Mouse (Mus musculus) CD8-positive naive resting alpha-beta T cell, adult 57 days (primary cell): ENCODE measurements around the gene Ramp2. TPM values are rescaled to one million over a fixed set of nuclear protein-coding genes. Genes with fewer than 3 reads are reported as not detected.

ENCODE experiments used
- total RNA-seq: library from RNA; stranded (reverse); gene quantifications from one replicate; pipeline ENCODE4 v1.2.4, GENCODE M21; 2023

The Ramp2 gene
- 0.40 TPM for total RNA-seq

GRCm38 (mm10) chr11:101245855-101246701, at the start of gene Ramp2:
Gene Ramp2 (plus strand): TSS chr11:101246028.

GRCm38 (mm10) chr11:101226065-101226701, 19.6 kb upstream of the Ramp2 start, which contains the start of gene Ezh1:
Gene Ezh1 (minus strand): TSS chr11:101226463.

GRCm38 (mm10) chr11:101253613-101254389, 8.0 kb downstream of the Ramp2 start, which contains the start of gene Vps25:
Gene Vps25 (plus strand): TSS chr11:101253707.

GRCm38 (mm10) chr11:101259948-101260825, 14.4 kb downstream of the Ramp2 start, which contains the start of gene Wnk4:
Gene Wnk4 (plus strand): TSS chr11:101260567.

DNA sequence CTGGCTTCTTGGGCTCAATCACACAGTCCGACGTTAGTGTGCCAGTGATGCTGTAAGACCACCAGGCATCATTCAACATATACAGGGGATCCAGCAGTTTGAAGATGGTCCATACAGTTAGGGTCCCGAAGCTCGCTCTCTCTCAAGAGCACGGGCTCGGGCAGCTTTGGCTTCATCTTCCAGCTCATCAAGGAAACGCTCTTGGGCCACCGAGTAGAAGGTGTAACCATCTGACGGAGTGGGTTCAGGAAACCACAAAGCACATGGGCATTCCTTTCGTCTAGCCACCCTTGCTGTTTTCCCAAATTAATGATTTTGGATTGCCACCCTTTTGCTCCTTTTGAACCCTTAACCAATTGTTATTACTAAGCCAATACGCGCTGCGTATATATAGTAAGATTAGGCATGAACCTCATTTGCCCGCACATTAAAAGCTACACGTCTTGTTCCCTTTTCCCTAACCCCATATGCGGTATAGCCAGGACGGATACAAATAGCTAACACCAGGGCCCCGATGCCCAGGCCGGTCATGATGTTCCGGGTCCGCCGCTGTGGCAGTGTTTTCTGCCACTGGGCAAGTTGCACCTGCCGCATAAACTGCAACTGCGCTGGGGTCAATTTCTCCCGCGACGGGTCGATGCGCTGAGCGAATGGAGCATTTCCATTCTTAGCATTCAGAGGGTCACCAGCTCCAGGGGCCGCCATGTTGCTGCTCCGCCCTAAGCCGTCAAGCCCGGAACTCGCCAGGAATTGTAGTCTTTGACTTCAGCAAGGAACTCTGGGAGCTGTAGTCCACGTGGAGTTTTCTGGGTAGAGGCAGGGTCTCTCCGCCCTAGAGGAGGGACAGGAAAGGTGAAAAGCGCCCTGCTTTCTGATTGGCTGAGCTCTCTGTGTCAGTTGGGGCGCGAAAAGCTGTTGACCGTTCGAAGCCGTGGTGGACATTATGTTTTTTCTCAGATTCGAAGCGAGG, 32.7 kb downstream of the Ramp2 start, which contains the start of the genes Cntd1 and Coa3:
Gene Cntd1 (plus strand): TSS at position 790 of the 970 bp plus-strand sequence.
Gene Coa3 (minus strand): TSS at position 892 of the 970 bp plus-strand sequence.

GRCm38 (mm10) chr11:101302004-101302798, 56.4 kb downstream of the Ramp2 start, which contains the start of gene Becn1:
Gene Becn1 (minus strand): TSS chr11:101302286.

Other genes with a start within 250 kb of the Ramp2 start
- gene Atp6v0a1, start 236.6 kb upstream of the Ramp2 start, total RNA-seq = 8.4 TPM
- 10.8 TPM for gene Naglu, start 176.0 kb upstream of the Ramp2 start, total RNA-seq
- gene Hsd17b1, start 167.6 kb upstream of the Ramp2 start, total RNA-seq = 1.3 TPM
- 12.5 TPM for gene Coasy, start 163.5 kb upstream of the Ramp2 start, total RNA-seq
- 43.0 TPM for gene Mlx, start 158.8 kb upstream of the Ramp2 start, total RNA-seq
- gene Psmc3ip, start 150.6 kb upstream of the Ramp2 start, total RNA-seq = 3.8 TPM
- gene Retreg3, start 126.1 kb upstream of the Ramp2 start, total RNA-seq = 78.7 TPM
- gene Tubg1, start 126.1 kb upstream of the Ramp2 start, total RNA-seq = 14.5 TPM
- 2.5 TPM for gene Tubg2, start 90.1 kb upstream of the Ramp2 start, total RNA-seq
- gene Cntnap1, start 75.5 kb upstream of the Ramp2 start, total RNA-seq = not detected
- gene Plekhh3, start 74.7 kb upstream of the Ramp2 start, total RNA-seq = 0.28 TPM
- gene Ccr10, start 70.6 kb upstream of the Ramp2 start, total RNA-seq = not detected
- 89.3 TPM for gene Ezh1, start 19.6 kb upstream of the Ramp2 start, total RNA-seq
- 71.7 TPM for gene Vps25, start 7.7 kb downstream of the Ramp2 start, total RNA-seq
- 2.8 TPM for gene Wnk4, start 14.5 kb downstream of the Ramp2 start, total RNA-seq
- gene Cntd1, start 33.0 kb downstream of the Ramp2 start, total RNA-seq = not detected
- 35.6 TPM for gene Coa3, start 33.1 kb downstream of the Ramp2 start, total RNA-seq
- 196 TPM for gene Becn1, start 56.3 kb downstream of the Ramp2 start, total RNA-seq
- 118 TPM for gene Psme3, start 70.2 kb downstream of the Ramp2 start, total RNA-seq
- 24.1 TPM for gene Aoc2, start 79.0 kb downstream of the Ramp2 start, total RNA-seq
- gene Aoc3, start 84.6 kb downstream of the Ramp2 start, total RNA-seq = 1.2 TPM
- gene G6pc, start 121.5 kb downstream of the Ramp2 start, total RNA-seq = not detected
- 23.4 TPM for gene Aarsd1, start 171.6 kb downstream of the Ramp2 start, total RNA-seq
- 2.0 TPM for gene Gm27029, start 178.8 kb downstream of the Ramp2 start, total RNA-seq
- gene Rundc1, start 179.1 kb downstream of the Ramp2 start, total RNA-seq = 23.9 TPM
- 7.1 TPM for gene Ptges3l, start 179.3 kb downstream of the Ramp2 start, total RNA-seq
- gene Rpl27, start 196.3 kb downstream of the Ramp2 start, total RNA-seq = 134 TPM
- 60.5 TPM for gene Ifi35, start 202.4 kb downstream of the Ramp2 start, total RNA-seq
- not detected for gene Rnd2, start 219.0 kb downstream of the Ramp2 start, total RNA-seq
- 15.0 TPM for gene Vat1, start 220.2 kb downstream of the Ramp2 start, total RNA-seq